Mouse (Mus musculus) small intestine, adult 2 months (tissue): Measurements from ENCODE around the gene Ano8. TPM values are rescaled to one million over a fixed set of nuclear protein-coding genes. Genes with fewer than 3 reads are reported as not detected.
"Not testable (repeated sequence)": the region's sequence is repeated elsewhere in the genome, so short reads cannot be mapped to it uniquely, and the experiment has no call there.

Source experiments
- H3K27ac ChIP-seq: fragments of 200-500 bp; 2 replicates; pipeline ENCODE4 v1.5.1; 2012; ENCODE audit warnings: low read depth, low read length, control low read depth, inconsistent platforms; ENCODE audit not compliant: insufficient read depth
- H3K27me3 ChIP-seq: fragments of 200-500 bp; 2 replicates; pipeline ENCODE4 v1.6.1; 2012; ENCODE audit warnings: mild to moderate bottlenecking, moderate library complexity, low read length, inconsistent platforms; ENCODE audit not compliant: control insufficient read depth, insufficient read depth
- H3K36me3 ChIP-seq: fragments of 200-500 bp; 2 replicates; pipeline ENCODE4 v1.6.1; 2012; ENCODE audit warnings: mild to moderate bottlenecking, low read length, control low read depth, inconsistent platforms; ENCODE audit not compliant: control insufficient read depth, insufficient read depth
- H3K4me1 ChIP-seq: fragments of 200-500 bp; 2 replicates; pipeline ENCODE4 v1.6.1; 2012; ENCODE audit warnings: low read length, inconsistent platforms, mixed read lengths; ENCODE audit not compliant: control insufficient read depth, insufficient read depth, insufficient read length
- H3K4me3 ChIP-seq: fragments of 200-500 bp; 2 replicates; pipeline ENCODE4 v1.5.1; 2012; ENCODE audit warnings: low read depth, mild to moderate bottlenecking, control low read depth, inconsistent platforms, low read length, moderate library complexity
- CTCF ChIP-seq: fragments of 200-500 bp; IDR thresholded peaks from 2 replicates; pipeline ENCODE4 v1.5.1; 2012; ENCODE audit warnings: low read depth, mild to moderate bottlenecking, control low read depth, inconsistent platforms, low read length, moderate library complexity, mixed read lengths; ENCODE audit not compliant: insufficient replicate concordance, insufficient read length; ENCODE audit errors: extremely low read depth
- POLR2A ChIP-seq: fragments of 200-500 bp; IDR thresholded peaks from 2 replicates; pipeline ENCODE4 v1.6.1; 2012; ENCODE audit warnings: low read depth, mild to moderate bottlenecking, control low read depth, inconsistent platforms, low read length, moderate library complexity
- WGBS: fragments of 180-500 bp; shearing (Covaris S2); methylation state at CpG from one replicate; pipeline ENCODE4 v1.1.7; 2018; 5-methylcytosine and 5-hydroxymethylcytosine counted together
- polyA plus RNA-seq: library from polyadenylated mRNA; depleted of rRNA; stranded (reverse); fragments of >200 nt; gene quantifications from 2 replicates; pipeline ENCODE4 v1.2.3, GENCODE M21; 2012

Gene Ano8
- polyA plus RNA-seq, 1 experiment, result 19.8 TPM

DNA sequence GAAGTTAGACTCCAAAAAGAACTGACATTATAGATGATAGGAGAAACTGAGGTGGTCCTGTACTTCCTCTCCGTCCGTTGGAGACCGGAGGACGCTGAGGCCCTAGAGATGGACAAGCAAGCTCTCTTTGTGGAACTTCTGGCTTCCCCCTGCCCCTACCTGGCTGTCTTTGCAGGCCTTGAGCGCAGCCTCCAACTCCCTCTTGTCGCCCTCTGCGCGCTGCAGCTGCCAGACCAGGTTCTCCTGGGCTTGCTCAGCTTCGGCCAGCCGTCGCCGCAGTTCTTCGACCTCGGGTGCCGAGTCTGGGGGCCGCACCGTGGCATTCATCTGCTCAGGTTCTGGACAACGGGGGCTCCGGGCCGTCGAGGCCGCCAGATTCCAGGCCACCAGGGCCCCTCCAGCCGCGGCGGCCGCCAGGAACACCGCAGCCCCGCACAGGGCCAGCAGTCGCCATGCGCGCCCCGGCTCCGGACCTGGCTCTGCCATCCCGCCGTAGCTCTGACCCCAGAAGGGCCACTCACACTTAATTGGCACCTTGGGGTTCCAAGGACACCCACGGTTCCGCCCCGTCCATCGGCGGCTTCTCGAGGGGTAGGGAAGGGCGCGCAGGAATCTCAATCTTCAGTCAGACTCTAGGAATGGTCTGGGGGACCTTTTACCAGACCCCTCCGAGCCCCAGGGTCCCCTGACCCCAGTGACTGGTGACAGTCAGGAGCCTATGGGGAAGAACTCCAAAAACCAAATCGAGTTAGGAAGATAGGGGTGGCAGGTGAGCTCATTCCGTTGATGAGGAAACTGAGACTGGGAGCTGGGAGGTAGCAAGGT lies 39.7 kb upstream of the Ano8 start, which contains the start of gene Ccdc194:
Gene Ccdc194, minus strand, starts transcription at position 486 of the 825 bp plus-strand sequence.
- no peak within 1 kb of the TSS for H3K27ac ChIP-seq
- WGBS, result 27% methylated on average over 46 of the region's 46 CpGs

DNA sequence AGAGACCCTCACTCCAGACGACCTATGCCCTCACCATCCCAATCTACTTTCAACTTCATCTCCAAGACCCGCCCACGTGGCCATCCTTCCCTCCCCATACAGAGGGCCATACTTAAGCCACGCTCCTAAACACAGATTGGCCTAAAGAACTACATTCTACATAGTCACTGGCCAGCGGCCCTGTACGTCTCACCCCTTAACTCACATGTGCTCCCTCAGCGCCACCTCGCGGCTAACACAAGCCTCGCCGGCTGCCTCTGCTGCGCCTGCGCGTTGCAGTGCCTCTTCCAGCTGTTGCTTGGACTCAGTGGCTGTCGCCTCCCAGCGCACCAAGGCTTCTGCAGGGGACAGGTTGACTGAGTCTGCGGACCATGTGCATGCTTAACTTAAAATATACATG lies 35.9 kb upstream of the Ano8 start:
- H3K36me3 ChIP-seq, result no peaks in the 10 kb centered on the region
- no peak overlapping the region for H3K27ac ChIP-seq
- peak; percentile 83 for TF ChIP-seq CTCF
- no peak for TF ChIP-seq POLR2A
- no peak overlapping the region for H3K4me3 ChIP-seq
- peaks cover 19% of the 10 kb centered on the region for H3K27me3 ChIP-seq
- H3K4me1 ChIP-seq, result peaks cover 5% of the 10 kb centered on the region; the same call in 1 of the 2 replicates
- WGBS, result 1% methylated on average over 17 of the region's 17 CpGs

More for the DNA sequence above, 39.7 kb upstream of the Ano8 start, which contains the start of gene Ccdc194:
- Histone ChIP-seq H3K27me3 (peaks cover 23% of the 10 kb centered on the region), H3K4me3 (no peak within 1 kb of the TSS), H3K36me3 (no peaks in the 10 kb centered on the region), H3K4me1 (peaks cover 2% of the 10 kb centered on the region; the same call in 1 of the 2 replicates)
- TF ChIP-seq CTCF (no peak), POLR2A (no peak)

DNA sequence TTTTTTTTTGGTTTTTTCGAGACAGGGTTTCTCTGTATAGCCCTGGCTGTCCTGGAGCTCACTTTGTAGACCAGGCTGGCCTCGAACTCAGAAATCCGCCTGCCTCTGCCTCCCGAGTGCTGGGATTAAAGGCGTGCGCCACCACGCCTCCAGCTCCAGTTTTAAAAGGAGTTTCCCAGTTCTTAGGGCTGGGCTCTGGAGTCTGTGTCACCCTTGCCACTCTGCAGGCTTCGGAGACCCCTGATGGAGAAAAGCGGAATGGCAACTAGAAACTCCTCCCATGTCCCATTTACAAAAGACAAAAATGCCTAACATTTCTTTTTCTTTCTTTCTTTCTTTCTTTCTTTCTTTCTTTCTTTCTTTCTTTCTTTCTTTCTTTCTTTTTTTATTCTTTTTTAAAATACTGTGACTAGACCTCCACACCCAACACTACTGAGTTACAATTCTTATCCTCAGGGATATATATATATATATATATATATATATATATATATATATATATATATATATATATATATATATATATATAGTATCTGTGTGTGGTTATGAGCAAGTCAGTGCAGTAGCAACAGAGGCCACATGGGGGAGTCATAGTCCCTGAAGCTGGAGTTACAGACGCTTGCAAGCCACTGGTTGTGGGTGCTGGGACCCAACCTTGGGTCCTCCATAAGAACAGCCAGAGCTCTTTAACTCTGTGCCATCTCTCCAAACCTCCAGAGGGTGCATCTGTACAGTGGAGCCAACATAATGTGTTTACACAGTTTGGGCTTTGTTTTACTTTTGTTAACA lies 33.5 kb upstream of the Ano8 start:
- H3K27ac ChIP-seq, H3K36me3 ChIP-seq, H3K4me3 ChIP-seq, H3K4me1 ChIP-seq, H3K27me3 ChIP-seq: not testable (repeated sequence)
- WGBS, result 21% methylated on average over 10 of the region's 10 CpGs
- peak; percentile 54; the same call in 1 of the 2 replicates for TF ChIP-seq CTCF

DNA sequence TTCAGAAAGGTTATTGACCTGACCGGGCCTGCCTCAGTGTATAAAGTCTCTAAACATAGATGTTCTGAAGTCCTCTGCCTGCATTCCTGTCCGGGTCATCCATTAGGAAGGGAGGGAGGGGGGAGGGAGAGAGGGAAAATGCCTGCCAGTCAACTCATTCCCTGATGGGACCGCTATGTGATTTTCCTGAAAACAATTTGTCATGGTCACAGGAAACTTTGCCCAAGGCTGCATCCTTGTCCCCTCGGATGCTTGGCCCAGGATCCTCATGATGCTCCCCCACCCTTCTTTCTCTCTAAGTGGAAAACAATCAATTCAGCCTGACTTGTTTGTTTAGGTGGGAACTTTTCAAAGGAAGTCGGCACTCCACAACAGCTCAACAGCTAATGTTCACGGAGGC lies 31.0 kb upstream of the Ano8 start:
- Histone ChIP-seq H3K4me3 (no peak overlapping the region), H3K36me3 (no peaks in the 10 kb centered on the region), H3K27me3 (0 out of 2 replicates have a peak, but pooled peaks cover 3% of the 10 kb centered on the region), H3K27ac (no peak overlapping the region), H3K4me1 (0 out of 2 replicates have a peak, but pooled peaks cover 4% of the 10 kb centered on the region)
- no peak for TF ChIP-seq POLR2A
- TF ChIP-seq CTCF, result no peak
- WGBS, result 19% methylated on average over 6 of the region's 6 CpGs

DNA sequence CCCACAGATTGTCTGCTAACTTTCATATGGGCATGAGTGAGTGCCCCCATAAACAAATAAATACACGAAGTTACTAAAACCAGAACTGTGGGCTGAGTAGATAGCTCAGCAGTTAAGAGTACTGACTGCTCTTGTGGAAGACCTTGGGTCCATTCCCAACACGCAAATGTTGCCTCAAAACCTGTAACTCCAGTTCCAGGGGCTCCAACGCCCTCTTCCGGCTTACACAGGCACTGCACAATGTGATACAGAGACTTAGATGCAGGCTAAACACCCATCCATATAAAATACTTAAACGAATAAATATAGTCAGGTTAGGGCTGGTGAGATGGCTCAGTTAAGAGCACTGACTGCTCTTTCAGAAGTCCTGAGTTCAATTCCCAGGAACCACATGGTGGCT lies 29.3 kb upstream of the Ano8 start:
- TF ChIP-seq CTCF, result no peak
- TF ChIP-seq POLR2A, result no peak
- no peaks in the 10 kb centered on the region for H3K27me3 ChIP-seq

DNA sequence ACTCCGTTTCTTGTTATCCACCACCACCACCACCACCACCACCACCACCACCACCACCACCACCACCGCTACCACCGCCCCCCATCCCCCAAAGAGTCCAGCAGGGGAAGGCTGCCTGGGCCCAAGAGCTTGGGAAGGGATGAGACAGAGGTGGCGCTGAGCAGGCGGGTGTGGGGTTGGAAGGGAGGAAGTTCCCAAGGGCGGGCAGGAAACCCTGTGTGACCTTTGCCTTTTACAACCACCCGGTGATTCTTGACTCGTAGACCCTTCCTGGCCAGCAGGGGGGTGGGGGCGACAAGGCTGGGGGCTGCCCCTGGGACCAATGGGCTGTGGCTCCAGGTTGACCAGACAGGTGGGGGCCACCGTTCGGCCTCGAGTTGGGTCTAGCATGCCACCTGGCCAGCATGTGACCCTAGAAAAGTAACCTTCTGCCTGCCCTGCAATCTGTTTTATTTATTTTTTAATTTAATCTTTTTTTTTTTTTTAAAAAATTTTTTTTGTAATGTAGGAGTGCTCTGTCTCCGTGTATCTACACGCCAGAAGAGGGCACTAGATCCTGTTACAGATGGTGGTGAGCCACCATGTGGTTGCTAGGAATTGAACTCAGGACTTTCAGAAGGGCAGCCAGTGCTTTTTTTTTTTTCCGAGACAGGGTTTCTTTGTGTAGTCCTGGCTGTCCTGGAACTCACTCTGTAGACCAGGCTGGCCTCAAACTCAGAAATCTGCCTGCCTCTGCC lies 27.4 kb upstream of the Ano8 start:
- no peak overlapping the region for H3K4me3 ChIP-seq
- TF ChIP-seq CTCF, result no peak
- H3K36me3 ChIP-seq, result no peaks in the 10 kb centered on the region
- no peak overlapping the region for H3K27ac ChIP-seq
- 54% methylated on average over 15 of the region's 15 CpGs for WGBS
- no peaks in the 10 kb centered on the region for H3K4me1 ChIP-seq
- 0 out of 2 replicates have a peak, but pooled peaks cover 2% of the 10 kb centered on the region for H3K27me3 ChIP-seq

More for the DNA sequence above, 29.3 kb upstream of the Ano8 start:
- Histone ChIP-seq H3K27ac (no peak overlapping the region), H3K36me3 (no peaks in the 10 kb centered on the region), H3K4me1 (0 out of 2 replicates have a peak, but pooled peaks cover 4% of the 10 kb centered on the region), H3K4me3 (no peak overlapping the region)
- WGBS, result 59% methylated on average over 5 of the region's 5 CpGs
